Mouse (Mus musculus) macrophage (primary cell): ENCODE measurements around the gene Rfpl4b. TPM values are rescaled to one million over a fixed set of nuclear protein-coding genes. Genes with fewer than 3 reads are reported as not detected.
"Not testable (repeated sequence)": the region's sequence is repeated elsewhere in the genome, so short reads cannot be mapped to it uniquely, and the experiment has no call there.

ENCODE experiments used
- H3K27ac ChIP-seq: fragments of 350-480 bp; formaldehyde crosslinking; 2 replicates; pipeline ENCODE4 v1.9.0; 2021
- H3K36me3 ChIP-seq: fragments of 350-480 bp; formaldehyde crosslinking; 2 replicates; pipeline ENCODE4 v1.9.0; 2021; ENCODE audit errors: inconsistent target
- H3K4me3 ChIP-seq: fragments of 350-480 bp; formaldehyde crosslinking; 2 replicates; pipeline ENCODE4 v1.9.0; 2021; ENCODE audit errors: inconsistent target
- H3K79me2 ChIP-seq: fragments of 350-480 bp; formaldehyde crosslinking; 2 replicates; pipeline ENCODE4 v1.9.0; 2021; ENCODE audit errors: inconsistent target
- WGBS: methylation state at CpG from one replicate; pipeline ENCODE4 v1.1.7; 2026; ENCODE audit warnings: inconsistent platforms; ENCODE audit not compliant: missing documents; 5-methylcytosine and 5-hydroxymethylcytosine counted together
- polyA plus RNA-seq: library from polyadenylated mRNA; stranded (reverse); fragments of 250-400 nt; gene quantifications from 3 replicates; pipeline ENCODE4 v1.2.4, GENCODE M21; 2018; ENCODE audit warnings: inconsistent platforms
- total RNA-seq, 78 experiments: library from RNA; depleted of rRNA; stranded (reverse); fragments of 250-400 nt; gene quantifications; 1 replicate in 9 of 78; 2 replicates in 24 of 78; 3 replicates in 43 of 78; 4 replicates in 2 of 78; pipeline ENCODE4 v1.2.4; 2018; ENCODE audit warnings: inconsistent platforms in 56 of 78

Gene Rfpl4b
- total RNA-seq (2018; cell fraction: chromatin; rRNA removed): not detected
- not detected for total RNA-seq (2018; cell fraction: cytosol; rRNA removed)
- not detected for total RNA-seq (2018; cell fraction: nucleus; rRNA removed)
- not detected in 3 replicates for polyA plus RNA-seq

DNA sequence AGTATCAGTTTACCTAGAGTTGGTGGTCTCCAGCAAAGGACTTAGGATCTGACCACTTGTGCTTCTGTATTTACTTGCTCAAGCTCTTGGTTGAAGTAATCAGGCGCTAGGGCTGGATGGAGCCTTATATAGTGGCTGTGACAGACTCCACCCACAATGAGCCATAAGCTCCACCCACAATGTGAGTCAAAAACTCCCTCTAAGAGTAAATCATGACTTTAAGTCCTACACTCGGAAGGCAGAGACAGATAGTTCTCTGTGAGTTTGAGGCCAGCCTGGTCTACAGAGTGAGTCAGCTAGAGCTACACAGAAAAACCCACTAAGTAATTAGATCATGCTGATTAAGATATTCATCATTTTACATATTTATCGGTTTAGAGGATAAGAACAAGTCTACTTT is at the start of gene Rfpl4b:
Gene Rfpl4b (minus strand): TSS at position 101 of the 400 bp plus-strand sequence.
- Histone ChIP-seq H3K4me3 (no peak within 1 kb of the TSS), H3K36me3 (no peaks in the 10 kb centered on the region), H3K27ac (no peak within 1 kb of the TSS), H3K79me2 (no peaks in the 10 kb centered on the region)
- WGBS: 82% methylated on average over 3 of the region's 3 CpGs

DNA sequence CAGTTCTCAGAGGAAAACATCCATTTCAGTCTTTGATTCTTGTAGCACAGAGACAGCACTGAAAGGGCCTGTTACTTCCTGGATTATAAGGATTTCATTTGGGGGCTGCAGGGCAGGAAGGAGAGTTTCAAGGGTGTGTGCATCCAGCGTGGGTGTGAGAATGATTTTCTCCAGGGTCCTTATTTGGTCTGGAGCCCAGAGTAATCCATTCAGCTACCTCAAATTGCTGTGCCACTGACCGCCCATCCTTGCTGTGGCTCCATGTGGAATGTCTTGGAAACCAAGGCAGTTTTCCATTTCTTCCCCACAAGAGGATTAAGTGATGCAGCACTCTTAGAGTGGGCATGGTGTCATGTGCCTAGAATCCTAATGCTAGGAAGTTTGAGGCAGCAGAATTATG is 33.6 kb upstream of the Rfpl4b start:
- Histone ChIP-seq H3K27ac (no peak overlapping the region), H3K36me3 (no peaks in the 10 kb centered on the region), H3K4me3 (no peak overlapping the region), H3K79me2 (no peaks in the 10 kb centered on the region)
- WGBS: 59% methylated on average over 2 of the region's 2 CpGs

DNA sequence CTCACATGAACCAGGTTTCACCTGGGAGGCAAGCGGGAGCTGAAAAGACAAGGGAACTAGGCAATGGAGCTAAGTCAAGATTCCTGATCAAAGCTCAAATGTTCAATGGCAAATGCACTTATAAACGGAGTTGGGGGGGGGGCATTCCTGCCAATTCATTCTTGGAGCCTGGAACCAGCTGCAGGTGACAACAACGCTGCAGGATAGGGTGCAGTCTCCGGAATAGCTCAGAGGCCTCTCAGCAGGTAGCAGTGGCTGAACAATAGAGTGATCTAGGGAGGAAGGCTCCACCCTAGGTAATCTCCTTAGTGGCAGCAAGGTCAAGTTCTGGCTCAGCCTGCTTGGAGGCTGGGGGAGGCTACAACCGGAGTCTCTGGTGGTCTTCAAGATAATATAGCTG is 28.4 kb upstream of the Rfpl4b start:
- not testable (repeated sequence) for H3K27ac ChIP-seq, H3K36me3 ChIP-seq, H3K4me3 ChIP-seq, H3K79me2 ChIP-seq
- 76% methylated on average over 5 of the region's 5 CpGs for WGBS

DNA sequence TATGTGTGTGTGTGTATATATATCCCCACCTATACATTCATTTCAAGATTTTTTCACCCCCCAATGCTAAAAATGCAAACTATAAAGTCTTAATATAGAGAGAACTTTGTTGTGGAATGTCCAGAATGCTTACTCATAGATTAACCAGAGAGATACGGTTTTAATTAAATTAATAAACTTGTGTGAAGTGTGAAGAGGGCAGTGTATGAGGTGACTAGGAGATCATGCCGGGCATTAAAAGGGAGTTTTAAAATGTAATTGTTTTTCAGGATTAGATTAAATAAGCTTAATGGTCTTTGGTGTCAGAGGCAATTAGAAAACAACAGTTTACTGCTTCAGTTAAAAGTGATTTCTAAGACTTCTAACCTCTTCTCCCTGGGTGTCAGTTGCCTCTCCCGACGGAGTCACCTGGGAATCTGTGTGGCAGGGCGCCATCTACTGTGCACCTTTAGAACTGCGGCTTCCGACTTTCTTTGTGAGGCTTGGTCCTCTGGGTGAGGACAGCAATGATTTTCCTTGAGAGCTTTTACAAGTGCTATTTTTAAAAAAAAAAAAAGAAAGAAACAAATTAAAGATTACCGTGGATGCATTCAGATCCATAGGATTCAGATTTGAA is 27.4 kb upstream of the Rfpl4b start:
- no peaks in the 10 kb centered on the region for H3K36me3 ChIP-seq
- 23% methylated on average over 8 of the region's 8 CpGs for WGBS

DNA sequence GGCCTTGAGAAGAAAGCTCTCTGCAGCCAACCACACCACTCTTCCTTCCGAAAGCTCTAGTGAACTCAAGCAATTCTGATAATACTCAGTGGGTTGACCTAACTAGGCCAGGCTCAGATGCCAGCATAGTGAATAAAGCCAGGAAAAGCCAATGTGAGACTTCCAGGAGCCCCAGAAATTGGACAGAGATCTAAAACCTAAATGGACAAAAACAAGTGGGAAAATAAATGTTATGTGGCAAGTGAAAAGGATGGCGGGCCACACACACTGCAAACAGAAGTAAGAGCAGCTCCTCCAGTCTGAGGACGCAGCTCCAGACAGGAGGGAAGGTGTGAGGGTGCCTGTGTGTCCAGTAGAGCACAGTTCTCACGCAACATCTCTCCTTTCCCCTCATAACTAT is 26.7 kb upstream of the Rfpl4b start:
- no peaks in the 10 kb centered on the region for H3K79me2 ChIP-seq
- 82% methylated on average over 4 of the region's 4 CpGs for WGBS
- no peaks in the 10 kb centered on the region for H3K36me3 ChIP-seq
- no peak overlapping the region for H3K27ac ChIP-seq
- H3K4me3 ChIP-seq: no peak overlapping the region

More for the DNA sequence above, 27.4 kb upstream of the Rfpl4b start:
- Histone ChIP-seq H3K79me2 (no peaks in the 10 kb centered on the region), H3K4me3 (no peak overlapping the region), H3K27ac (no peak overlapping the region)

DNA sequence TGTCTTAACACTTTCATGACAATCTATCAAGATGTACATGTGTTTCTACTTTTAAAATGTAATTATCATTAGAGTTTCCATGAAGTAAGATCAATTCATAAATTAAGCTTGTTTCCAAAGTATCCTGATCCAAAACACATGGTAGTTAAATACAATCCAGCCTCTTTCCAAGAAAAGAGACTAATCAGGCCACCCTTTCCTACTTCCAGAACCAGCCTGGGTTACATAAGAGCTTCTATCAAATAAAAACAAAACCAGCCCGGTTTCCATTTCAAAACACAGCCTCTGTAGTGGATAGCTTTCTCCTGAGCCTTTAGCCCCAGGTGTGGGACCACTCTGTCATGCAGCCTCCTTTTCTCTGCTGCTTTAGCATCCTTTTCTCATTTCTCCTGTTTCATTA is 2.2 kb upstream of the Rfpl4b start:
- 60% methylated on average over 1 of the region's 1 CpGs for WGBS
- no peaks in the 10 kb centered on the region for H3K79me2 ChIP-seq

DNA sequence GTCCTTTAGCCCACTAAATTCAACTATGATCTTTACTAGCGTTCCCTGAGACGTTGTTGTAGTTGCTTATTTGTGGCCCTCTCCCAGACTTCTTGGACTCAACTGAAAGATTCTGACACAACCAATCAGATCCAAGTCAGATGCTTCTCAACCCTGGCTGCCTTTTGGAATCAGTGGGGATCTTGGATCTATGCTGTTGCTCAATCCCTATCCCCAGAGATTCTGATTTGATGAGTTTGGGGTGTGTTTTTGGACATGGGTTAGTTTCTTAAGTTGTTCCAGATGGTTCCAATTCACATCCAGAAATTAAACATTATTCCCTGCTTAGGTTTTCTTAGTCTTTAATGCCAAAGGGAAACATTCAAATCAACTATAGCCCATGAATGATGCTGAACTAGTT is 15.5 kb downstream of the Rfpl4b start:
- H3K27ac ChIP-seq: no peak overlapping the region
- H3K36me3 ChIP-seq: no peaks in the 10 kb centered on the region
- no peaks in the 10 kb centered on the region for H3K79me2 ChIP-seq
- H3K4me3 ChIP-seq: no peak overlapping the region
- 93% methylated on average over 2 of the region's 2 CpGs for WGBS

More for the DNA sequence above, 2.2 kb upstream of the Rfpl4b start:
- Histone ChIP-seq H3K27ac (no peak overlapping the region), H3K4me3 (no peak overlapping the region), H3K36me3 (no peaks in the 10 kb centered on the region)

DNA sequence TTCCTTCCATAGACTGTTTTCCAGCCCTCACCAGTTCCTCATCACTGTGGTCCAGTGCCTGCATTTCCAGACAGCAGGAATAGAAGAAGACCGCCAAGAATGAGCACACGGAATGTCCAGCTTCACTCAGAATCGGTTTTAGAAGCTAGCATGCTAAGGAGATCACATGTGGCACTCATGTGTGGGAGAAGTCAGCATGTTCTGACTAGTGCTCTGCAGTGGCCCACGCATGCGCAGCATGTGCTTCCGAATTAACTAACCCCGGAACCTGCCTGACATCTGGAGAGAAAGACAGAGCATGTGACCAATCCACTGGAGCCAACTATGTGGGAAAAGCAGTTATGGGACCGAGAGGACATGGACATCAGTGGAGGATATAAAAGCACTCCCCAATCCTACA is 17.5 kb downstream of the Rfpl4b start:
- no peaks in the 10 kb centered on the region for H3K79me2 ChIP-seq
- WGBS: 91% methylated on average over 8 of the region's 8 CpGs
- no peak overlapping the region for H3K4me3 ChIP-seq
- no peak overlapping the region for H3K27ac ChIP-seq
- H3K36me3 ChIP-seq: no peaks in the 10 kb centered on the region

DNA sequence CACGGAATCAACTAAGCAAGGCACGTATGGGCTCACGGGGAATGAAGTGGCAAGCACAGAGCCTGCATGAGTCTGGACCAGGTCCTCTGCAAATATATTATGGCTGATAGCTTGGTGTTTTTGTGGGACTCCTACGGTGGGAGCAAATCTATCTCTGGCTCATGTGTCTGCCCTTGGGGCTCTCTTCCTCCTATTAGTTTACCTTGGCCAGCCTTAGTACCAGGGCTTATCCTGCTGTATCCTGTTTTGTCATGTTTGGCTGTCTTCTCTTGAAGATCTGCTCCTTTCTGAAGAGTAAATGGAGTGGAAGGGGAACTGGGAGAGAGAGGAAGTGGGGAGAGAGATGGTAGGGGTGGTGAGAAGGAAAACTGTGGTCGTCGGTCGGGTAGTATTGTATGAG is 18.3 kb downstream of the Rfpl4b start:
- Histone ChIP-seq H3K36me3 (no peaks in the 10 kb centered on the region), H3K79me2 (no peaks in the 10 kb centered on the region), H3K4me3 (no peak overlapping the region), H3K27ac (no peak overlapping the region)
- 86% methylated on average over 4 of the region's 7 CpGs for WGBS

DNA sequence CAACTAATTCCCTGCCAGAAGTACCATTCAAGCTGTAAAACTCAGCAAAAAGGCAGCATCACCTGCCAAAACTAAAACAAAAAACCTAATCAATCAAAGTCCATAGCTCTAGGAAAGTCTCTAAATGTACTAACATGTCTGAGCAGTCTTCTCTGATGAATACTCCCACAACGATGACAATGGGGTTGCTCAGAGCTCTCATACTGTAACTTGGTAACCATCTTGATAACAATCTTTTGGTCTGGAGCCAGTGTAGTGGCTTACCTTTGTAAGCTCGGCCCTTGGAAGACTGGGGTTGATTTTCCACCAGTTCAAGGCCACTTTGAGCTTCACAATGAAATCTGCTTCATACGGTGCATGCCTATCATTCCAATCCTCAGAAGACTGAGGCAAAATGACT is 33.0 kb downstream of the Rfpl4b start:
- H3K36me3 ChIP-seq: no peaks in the 10 kb centered on the region
- 49% methylated on average over 3 of the region's 3 CpGs for WGBS
- no peaks in the 10 kb centered on the region for H3K79me2 ChIP-seq
- H3K4me3 ChIP-seq: no peak overlapping the region
- H3K27ac ChIP-seq: no peak overlapping the region

Other genes with a start within 250 kb of the Rfpl4b start
- gene Lama4, start 143.7 kb upstream of the Rfpl4b start, polyA plus RNA-seq: 0.06 TPM in 1 of 3 replicates, not detected in the others